Mouse (Mus musculus) neural tube, embryonic 15.5 days (tissue): ENCODE results near the gene Swap70. TPM values are rescaled to one million over a fixed set of nuclear protein-coding genes. Genes with fewer than 3 reads are reported as not detected.

ENCODE experiments used
- ATAC-seq: fragments of 200-750 bp; cut with Nextera tagmentation; 2 replicates; pipeline ENCODE4 v1.8.0; 2017; ENCODE audit warnings: mild to moderate bottlenecking, moderate TSS enrichment, moderate library complexity; ENCODE audit not compliant: low FRiP score
- H3K27ac ChIP-seq: fragments of 300-500 bp; sonication (generic); replicated peaks from 2 replicates; pipeline ENCODE4 v1.5.1; 2015; ENCODE audit warnings: mild to moderate bottlenecking, inconsistent platforms
- H3K27me3 ChIP-seq: fragments of 300-500 bp; sonication (generic); replicated peaks from 2 replicates; pipeline ENCODE4 v1.6.1; 2015; ENCODE audit warnings: inconsistent platforms
- H3K36me3 ChIP-seq: fragments of 300-500 bp; sonication (generic); 2 replicates; pipeline ENCODE4 v1.6.1; 2015; ENCODE audit warnings: inconsistent platforms
- H3K4me1 ChIP-seq: fragments of 300-500 bp; sonication (generic); 2 replicates; pipeline ENCODE4 v1.6.1; 2015; ENCODE audit warnings: inconsistent platforms
- H3K4me2 ChIP-seq: fragments of 300-500 bp; sonication (generic); 2 replicates; pipeline ENCODE4 v1.6.1; 2015; ENCODE audit warnings: inconsistent platforms, mild to moderate bottlenecking, moderate library complexity
- H3K4me3 ChIP-seq: fragments of 300-500 bp; sonication (generic); replicated peaks from 2 replicates; pipeline ENCODE4 v1.5.1; 2015; ENCODE audit warnings: mild to moderate bottlenecking, inconsistent platforms
- H3K9ac ChIP-seq: fragments of 300-500 bp; sonication (generic); replicated peaks from 2 replicates; pipeline ENCODE4 v1.6.1; 2015; ENCODE audit warnings: mild to moderate bottlenecking, inconsistent platforms
- H3K9me3 ChIP-seq: fragments of 300-500 bp; sonication (generic); replicated peaks from 2 replicates; pipeline ENCODE4 v1.6.1; 2016; ENCODE audit warnings: inconsistent platforms
- WGBS: fragments of 180-500 bp; shearing (Covaris S2); methylation state at CpG from one replicate; pipeline ENCODE4 v1.1.7; 2015; ENCODE audit warnings: mixed read lengths; 5-methylcytosine and 5-hydroxymethylcytosine counted together
- polyA plus RNA-seq: library from polyadenylated mRNA; unstranded; fragments of >200 nt; fragmentation: Nextera tagmentation; extraction: Ambion mirVana; gene quantifications from 2 replicates; pipeline ENCODE4 v1.2.1, GENCODE M21; 2015

Swap70 gene
- polyA plus RNA-seq, 1 experiment from 2014 or later, result 11.9 TPM

- no peak for ATAC-seq
- WGBS, result 92% methylated on average over 4 of the region's 4 CpGs
- Histone ChIP-seq H3K9ac (no peak overlapping the region), H3K27ac (no peak overlapping the region), H3K9me3 (no peaks in the 10 kb centered on the region; the same call in 1 of the 2 replicates), H3K4me3 (no peak overlapping the region), H3K27me3 (no peaks in the 10 kb centered on the region), H3K4me1 (peaks cover 4% of the 10 kb centered on the region), H3K4me2 (no peak overlapping the region), H3K36me3 (no peaks in the 10 kb centered on the region)
These were observed 66.7 kb downstream of the Swap70 start for GRCm38 (mm10) chr7:110288191-110288604.

GRCm38 (mm10) chr7:110288731-110289191 lies 67.2 kb downstream of the Swap70 start:
- Histone ChIP-seq H3K9me3 (no peaks in the 10 kb centered on the region; the same call in 1 of the 2 replicates), H3K36me3 (no peaks in the 10 kb centered on the region), H3K4me3 (no peak overlapping the region), H3K9ac (no peak overlapping the region), H3K4me2 (no peak overlapping the region), H3K27ac (no peak overlapping the region), H3K4me1 (peaks cover 4% of the 10 kb centered on the region), H3K27me3 (no peaks in the 10 kb centered on the region)
- ATAC-seq, result no peak
- WGBS, result 53% methylated on average over 6 of the region's 6 CpGs

GRCm38 (mm10) chr7:110289647-110290046 lies 68.1 kb downstream of the Swap70 start:
- WGBS, result 84% methylated on average over 4 of the region's 4 CpGs

GRCm38 (mm10) chr7:110296889-110297603 lies 75.5 kb downstream of the Swap70 start:
- Histone ChIP-seq H3K27me3 (no peaks in the 10 kb centered on the region), H3K36me3 (no peaks in the 10 kb centered on the region), H3K27ac (peak overlapping the region; percentile 14; the same call in 1 of the 2 replicates), H3K9ac (no peak overlapping the region), H3K4me1 (peaks cover 3% of the 10 kb centered on the region; the same call in 1 of the 2 replicates), H3K4me2 (no peak overlapping the region), H3K4me3 (no peak overlapping the region), H3K9me3 (no peaks in the 10 kb centered on the region)
- ATAC-seq, result no peak
- WGBS, result 32% methylated on average over 17 of the region's 17 CpGs

More at GRCm38 (mm10) chr7:110289647-110290046, 68.1 kb downstream of the Swap70 start:
- no peaks in the 10 kb centered on the region for H3K27me3 ChIP-seq
- ATAC-seq, result no peak
- no peak overlapping the region for H3K4me3 ChIP-seq
- H3K27ac ChIP-seq, result no peak overlapping the region
- H3K4me1 ChIP-seq, result peaks cover 4% of the 10 kb centered on the region
- H3K36me3 ChIP-seq, result no peaks in the 10 kb centered on the region
- no peak overlapping the region for H3K9ac ChIP-seq
- no peak overlapping the region for H3K4me2 ChIP-seq
- H3K9me3 ChIP-seq, result no peaks in the 10 kb centered on the region; the same call in 1 of the 2 replicates

GRCm38 (mm10) chr7:110297611-110298010 lies 76.1 kb downstream of the Swap70 start:
- Histone ChIP-seq H3K27ac (peak overlapping the region; percentile 14; the same call in 1 of the 2 replicates), H3K4me2 (no peak overlapping the region), H3K27me3 (no peaks in the 10 kb centered on the region), H3K4me1 (peaks cover 3% of the 10 kb centered on the region; the same call in 1 of the 2 replicates), H3K9me3 (no peaks in the 10 kb centered on the region), H3K4me3 (no peak overlapping the region), H3K9ac (no peak overlapping the region), H3K36me3 (no peaks in the 10 kb centered on the region)
- WGBS, result 67% methylated on average over 4 of the region's 4 CpGs
- no peak for ATAC-seq

- H3K9me3 ChIP-seq, result no peaks in the 10 kb centered on the region
- WGBS, result 92% methylated on average over 7 of the region's 7 CpGs
- no peaks in the 10 kb centered on the region for H3K36me3 ChIP-seq
- no peak for ATAC-seq
- no peak overlapping the region for H3K9ac ChIP-seq
- peaks cover 3% of the 10 kb centered on the region; the same call in 1 of the 2 replicates for H3K4me1 ChIP-seq
- H3K4me2 ChIP-seq, result no peak overlapping the region
- no peak overlapping the region for H3K4me3 ChIP-seq
- no peaks in the 10 kb centered on the region for H3K27me3 ChIP-seq
- no peak overlapping the region for H3K27ac ChIP-seq
These were observed 76.6 kb downstream of the Swap70 start for GRCm38 (mm10) chr7:110298090-110298489.

GRCm38 (mm10) chr7:110298739-110299410 lies 77.4 kb downstream of the Swap70 start:
- ATAC-seq, result no peak
- no peak overlapping the region for H3K4me3 ChIP-seq
- no peaks in the 10 kb centered on the region for H3K27me3 ChIP-seq
- H3K36me3 ChIP-seq, result no peaks in the 10 kb centered on the region; the same call in 1 of the 2 replicates
- peaks cover 3% of the 10 kb centered on the region; the same call in 1 of the 2 replicates for H3K4me1 ChIP-seq
- 90% methylated on average over 17 of the region's 17 CpGs for WGBS
- H3K27ac ChIP-seq, result no peak overlapping the region
- H3K9ac ChIP-seq, result no peak overlapping the region
- H3K4me2 ChIP-seq, result no peak overlapping the region
- no peaks in the 10 kb centered on the region for H3K9me3 ChIP-seq

- Histone ChIP-seq H3K4me2 (no peak overlapping the region), H3K27ac (no peak overlapping the region), H3K4me3 (no peak overlapping the region), H3K36me3 (peaks cover 8% of the 10 kb centered on the region; the same call in 1 of the 2 replicates), H3K27me3 (no peaks in the 10 kb centered on the region), H3K9me3 (no peaks in the 10 kb centered on the region), H3K4me1 (no peaks in the 10 kb centered on the region), H3K9ac (no peak overlapping the region)
- 84% methylated on average over 6 of the region's 6 CpGs for WGBS
- ATAC-seq, result no peak
These were observed 81.4 kb downstream of the Swap70 start for GRCm38 (mm10) chr7:110302886-110303285.

- H3K27ac ChIP-seq, result no peak overlapping the region
- H3K27me3 ChIP-seq, result no peaks in the 10 kb centered on the region
- WGBS, result 96% methylated on average over 4 of the region's 4 CpGs
- H3K36me3 ChIP-seq, result peaks cover 30% of the 10 kb centered on the region
- no peaks in the 10 kb centered on the region for H3K4me1 ChIP-seq
- ATAC-seq, result no peak
- no peaks in the 10 kb centered on the region for H3K9me3 ChIP-seq
- H3K9ac ChIP-seq, result no peak overlapping the region
- no peak overlapping the region for H3K4me2 ChIP-seq
- H3K4me3 ChIP-seq, result no peak overlapping the region
These were observed 84.0 kb downstream of the Swap70 start for GRCm38 (mm10) chr7:110305486-110305885.

GRCm38 (mm10) chr7:110306281-110306680 lies 84.8 kb downstream of the Swap70 start:
- 81% methylated on average over 5 of the region's 5 CpGs for WGBS
- Histone ChIP-seq H3K36me3 (peaks cover 36% of the 10 kb centered on the region), H3K9ac (no peak overlapping the region), H3K27ac (no peak overlapping the region), H3K4me3 (no peak overlapping the region), H3K4me2 (no peak overlapping the region), H3K9me3 (no peaks in the 10 kb centered on the region), H3K4me1 (no peaks in the 10 kb centered on the region), H3K27me3 (no peaks in the 10 kb centered on the region)
- ATAC-seq, result no peak

- H3K4me3 ChIP-seq, result no peak overlapping the region
- H3K27me3 ChIP-seq, result no peaks in the 10 kb centered on the region
- H3K4me2 ChIP-seq, result no peak overlapping the region
- ATAC-seq, result no peak
- H3K4me1 ChIP-seq, result no peaks in the 10 kb centered on the region
- H3K9me3 ChIP-seq, result no peaks in the 10 kb centered on the region
- peaks cover 50% of the 10 kb centered on the region for H3K36me3 ChIP-seq
- WGBS, result 86% methylated on average over 11 of the region's 11 CpGs
- no peak overlapping the region for H3K27ac ChIP-seq
- no peak overlapping the region for H3K9ac ChIP-seq
These were observed 86.2 kb downstream of the Swap70 start for GRCm38 (mm10) chr7:110307741-110308140.

GRCm38 (mm10) chr7:110309246-110309645 lies 87.7 kb downstream of the Swap70 start:
- H3K9me3 ChIP-seq, result no peaks in the 10 kb centered on the region
- no peak overlapping the region for H3K9ac ChIP-seq
- H3K36me3 ChIP-seq, result peaks cover 65% of the 10 kb centered on the region
- H3K27me3 ChIP-seq, result no peaks in the 10 kb centered on the region
- H3K27ac ChIP-seq, result no peak overlapping the region
- H3K4me2 ChIP-seq, result no peak overlapping the region
- ATAC-seq, result no peak
- H3K4me3 ChIP-seq, result no peak overlapping the region
- no peaks in the 10 kb centered on the region for H3K4me1 ChIP-seq
- WGBS, result 91% methylated on average over 8 of the region's 8 CpGs
